Mouse (Mus musculus) hindbrain, embryonic 11.5 days (tissue): Measurements from ENCODE around the gene Pigl. TPM values are rescaled to one million over a fixed set of nuclear protein-coding genes. Genes with fewer than 3 reads are reported as not detected.

Experiments used
- ATAC-seq: fragments of 200-750 bp; cut with Nextera tagmentation; 2 replicates; pipeline ENCODE4 v1.8.0; 2017; ENCODE audit warnings: mild to moderate bottlenecking, moderate TSS enrichment, moderate library complexity; ENCODE audit not compliant: low FRiP score
- DNase-seq: peaks from one replicate; pipeline ENCODE4 v3.0.0-alpha.2; 2015; ENCODE audit warnings: low spot score
- H3K27ac ChIP-seq: fragments of 300-500 bp; sonication (generic); 2 replicates; pipeline ENCODE4 v1.5.1; 2014; ENCODE audit warnings: mild to moderate bottlenecking, low read depth, low read length
- H3K27me3 ChIP-seq: fragments of 300-500 bp; sonication (generic); 2 replicates; pipeline ENCODE4 v1.6.1; 2014; ENCODE audit warnings: mild to moderate bottlenecking, low read length, moderate library complexity, mixed read lengths; ENCODE audit not compliant: control insufficient read depth, insufficient read depth
- H3K36me3 ChIP-seq: fragments of 300-500 bp; sonication (generic); 2 replicates; pipeline ENCODE4 v1.6.1; 2014; ENCODE audit warnings: mild to moderate bottlenecking, low read length, moderate library complexity, mixed read lengths; ENCODE audit not compliant: control insufficient read depth, insufficient read depth
- H3K4me1 ChIP-seq: fragments of 300-500 bp; sonication (generic); replicated peaks from 2 replicates; pipeline ENCODE4 v1.6.1; 2014; ENCODE audit warnings: low read length, mixed read lengths; ENCODE audit not compliant: control insufficient read depth, insufficient read depth
- H3K4me2 ChIP-seq: fragments of 300-500 bp; sonication (generic); replicated peaks from 2 replicates; pipeline ENCODE4 v1.6.1; 2014; ENCODE audit warnings: mild to moderate bottlenecking, low read depth, low read length
- H3K4me3 ChIP-seq: fragments of 300-500 bp; sonication (generic); 2 replicates; pipeline ENCODE4 v1.5.1; 2014; ENCODE audit warnings: low read depth, low read length
- H3K9ac ChIP-seq: fragments of 300-500 bp; sonication (generic); 2 replicates; pipeline ENCODE4 v1.6.1; 2014; ENCODE audit warnings: low read depth, low read length
- H3K9me3 ChIP-seq: fragments of 300-500 bp; sonication (generic); 2 replicates; pipeline ENCODE4 v1.6.1; 2016; ENCODE audit warnings: low read length; ENCODE audit not compliant: control insufficient read depth
- WGBS: fragments of 180-500 bp; shearing (Covaris S2); extraction: QIAGEN DNeasy Blood & Tissue Kit; methylation state at CpG from one replicate; pipeline ENCODE4 v1.1.7; 2014; 5-methylcytosine and 5-hydroxymethylcytosine counted together
- polyA plus RNA-seq: library from polyadenylated mRNA; unstranded; fragments of >200 nt; fragmentation: Nextera tagmentation; extraction: Ambion mirVana; gene quantifications from 2 replicates; pipeline ENCODE4 v1.2.1, GENCODE M21; 2014

Pigl gene
- polyA plus RNA-seq, 1 experiment from 2014 or later, result 13.7 TPM

DNA sequence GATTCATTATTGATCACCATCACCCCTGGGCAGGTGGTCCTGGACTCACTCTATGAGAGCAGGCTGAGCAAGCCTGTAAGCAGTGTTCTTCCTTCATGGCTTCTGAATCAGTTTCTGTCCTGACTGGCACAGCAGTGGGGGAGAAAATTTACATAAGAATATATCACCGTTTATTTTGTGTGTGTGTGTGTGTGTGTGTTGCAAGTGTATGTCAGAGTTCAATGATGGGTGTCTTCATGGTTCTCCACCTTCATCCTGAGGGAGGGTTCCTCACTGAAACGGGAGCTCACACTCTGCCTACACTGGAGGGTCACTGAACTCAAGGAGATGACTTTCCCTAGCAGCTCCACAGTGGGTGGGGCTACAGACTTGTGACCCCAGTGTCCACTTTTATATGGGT lies 82.7 kb downstream of the Pigl start:
- Histone ChIP-seq H3K36me3 (no peaks in the 10 kb centered on the region), H3K4me1 (no peaks in the 10 kb centered on the region), H3K9ac (no peak overlapping the region), H3K4me2 (no peak overlapping the region), H3K27me3 (no peaks in the 10 kb centered on the region), H3K4me3 (no peak overlapping the region), H3K27ac (no peak overlapping the region), H3K9me3 (no peaks in the 10 kb centered on the region)
- no peak for DNase-seq
- ATAC-seq, result no peak
- 64% methylated on average over 2 of the region's 2 CpGs for WGBS

DNA sequence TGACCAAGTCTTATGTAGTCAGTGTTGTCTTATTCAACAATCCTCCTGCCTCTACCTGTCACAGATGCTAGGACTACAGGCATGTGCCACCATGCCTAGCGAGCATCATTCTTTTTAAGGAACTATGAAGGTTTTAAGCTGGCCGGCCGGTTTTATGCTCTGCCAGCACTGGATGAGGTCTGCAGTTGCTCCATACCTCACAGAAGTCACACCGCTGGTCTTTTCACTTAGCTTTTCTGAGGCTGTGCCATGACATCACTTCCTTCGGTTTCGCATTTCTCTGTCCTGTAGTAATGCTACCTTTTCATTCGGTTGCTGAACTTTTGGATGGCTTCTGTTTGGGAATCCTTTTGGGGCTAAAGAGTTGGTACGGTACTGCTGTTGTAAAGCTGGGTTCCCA lies 83.3 kb downstream of the Pigl start:
- Histone ChIP-seq H3K4me1 (no peaks in the 10 kb centered on the region), H3K9ac (no peak overlapping the region), H3K27ac (no peak overlapping the region), H3K4me3 (no peak overlapping the region), H3K36me3 (no peaks in the 10 kb centered on the region), H3K4me2 (no peak overlapping the region), H3K27me3 (no peaks in the 10 kb centered on the region), H3K9me3 (no peaks in the 10 kb centered on the region)
- WGBS, result 87% methylated on average over 8 of the region's 8 CpGs
- no peak for DNase-seq
- ATAC-seq, result no peak

DNA sequence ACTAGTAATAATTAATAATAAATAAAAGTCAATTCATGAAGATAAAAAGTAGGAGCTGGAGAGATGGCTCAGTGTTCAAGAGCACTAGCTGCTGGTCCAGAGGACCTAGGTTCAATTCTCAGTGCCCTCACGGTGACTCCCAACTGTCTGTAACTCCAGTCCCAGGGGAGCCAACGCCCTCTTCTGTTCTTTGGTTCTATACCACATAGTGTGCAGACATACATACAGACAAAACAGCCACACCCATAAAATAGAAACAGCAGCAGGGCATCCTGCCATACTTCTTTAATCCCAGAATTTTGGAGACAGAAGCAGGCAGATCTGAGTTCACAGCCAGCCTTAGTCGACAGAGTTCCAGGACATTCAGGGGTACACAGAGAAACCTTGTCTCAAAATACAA lies 85.7 kb downstream of the Pigl start:
- Histone ChIP-seq H3K36me3 (no peaks in the 10 kb centered on the region), H3K4me1 (no peaks in the 10 kb centered on the region), H3K9ac (no peak overlapping the region), H3K27ac (no peak overlapping the region), H3K27me3 (no peaks in the 10 kb centered on the region; the same call in 1 of the 2 replicates), H3K9me3 (no peaks in the 10 kb centered on the region), H3K4me2 (no peak overlapping the region), H3K4me3 (no peak overlapping the region)
- no peak for DNase-seq
- 91% methylated on average over 3 of the region's 3 CpGs for WGBS
- ATAC-seq, result no peak

DNA sequence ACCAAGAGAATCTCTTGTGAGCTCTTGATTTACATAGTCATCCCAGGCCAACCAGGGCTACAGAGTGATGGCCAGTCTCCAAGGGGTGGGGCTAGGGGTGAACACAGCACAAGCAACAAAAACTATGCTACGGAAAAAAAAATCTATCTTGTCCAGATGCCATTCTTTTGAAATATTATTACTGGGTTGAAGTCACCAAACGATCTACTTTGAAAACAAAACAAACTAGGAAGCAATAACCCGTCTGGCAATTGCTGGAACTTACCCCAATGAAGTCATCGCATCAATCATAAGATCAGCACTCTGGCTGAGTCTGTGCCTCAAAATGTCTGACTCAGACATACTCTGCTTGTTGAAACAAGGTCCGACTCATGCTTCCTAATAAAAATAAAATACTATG lies 91.5 kb downstream of the Pigl start:
- WGBS, result 32% methylated on average over 5 of the region's 5 CpGs

DNA sequence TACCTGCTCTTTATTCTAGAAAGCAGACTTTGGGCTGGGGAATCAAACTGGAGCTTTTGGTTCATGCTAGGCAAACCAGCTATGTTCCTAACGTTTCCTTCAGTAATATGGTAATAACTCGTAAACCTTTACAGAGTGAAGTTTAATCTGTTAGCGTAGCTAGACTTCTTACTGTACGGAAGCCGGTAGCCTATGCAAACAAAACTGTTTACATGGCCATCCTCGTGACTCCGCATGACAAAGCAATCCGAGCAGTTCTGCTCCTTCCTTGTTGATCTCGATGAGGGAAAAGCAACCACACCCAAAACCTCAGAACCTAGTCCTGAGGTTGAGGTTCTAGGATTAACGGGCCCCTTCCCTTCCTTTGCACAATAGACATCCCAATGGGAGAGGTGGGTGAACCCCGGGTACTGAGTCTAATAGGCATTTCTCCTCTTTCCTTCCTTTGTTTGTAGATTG lies 92.0 kb downstream of the Pigl start:
- DNase-seq (peak; percentile 73), ATAC-seq (no peak; the same call in 1 of the 2 replicates)
- Histone ChIP-seq H3K4me2 (peak overlapping the region; percentile 71), H3K4me3 (peak overlapping the region; percentile 76), H3K27me3 (no peaks in the 10 kb centered on the region; the same call in 1 of the 2 replicates), H3K4me1 (no peaks in the 10 kb centered on the region; the same call in 1 of the 2 replicates), H3K9ac (peak overlapping the region; percentile 96), H3K36me3 (peaks cover 2% of the 10 kb centered on the region; the same call in 1 of the 2 replicates), H3K27ac (peak overlapping the region; percentile 92), H3K9me3 (no peaks in the 10 kb centered on the region)
- 5% methylated on average over 11 of the region's 11 CpGs for WGBS

More for the DNA sequence above, 91.5 kb downstream of the Pigl start:
- Histone ChIP-seq H3K27me3 (no peaks in the 10 kb centered on the region; the same call in 1 of the 2 replicates), H3K4me2 (peak overlapping the region; percentile 71), H3K9me3 (no peaks in the 10 kb centered on the region), H3K27ac (no peak overlapping the region; the same call in 1 of the 2 replicates), H3K4me1 (no peaks in the 10 kb centered on the region; the same call in 1 of the 2 replicates), H3K9ac (peak overlapping the region; percentile 96), H3K36me3 (peaks cover 2% of the 10 kb centered on the region; the same call in 1 of the 2 replicates), H3K4me3 (peak overlapping the region; percentile 76)
- ATAC-seq (no peak), DNase-seq (peak; percentile 35)

DNA sequence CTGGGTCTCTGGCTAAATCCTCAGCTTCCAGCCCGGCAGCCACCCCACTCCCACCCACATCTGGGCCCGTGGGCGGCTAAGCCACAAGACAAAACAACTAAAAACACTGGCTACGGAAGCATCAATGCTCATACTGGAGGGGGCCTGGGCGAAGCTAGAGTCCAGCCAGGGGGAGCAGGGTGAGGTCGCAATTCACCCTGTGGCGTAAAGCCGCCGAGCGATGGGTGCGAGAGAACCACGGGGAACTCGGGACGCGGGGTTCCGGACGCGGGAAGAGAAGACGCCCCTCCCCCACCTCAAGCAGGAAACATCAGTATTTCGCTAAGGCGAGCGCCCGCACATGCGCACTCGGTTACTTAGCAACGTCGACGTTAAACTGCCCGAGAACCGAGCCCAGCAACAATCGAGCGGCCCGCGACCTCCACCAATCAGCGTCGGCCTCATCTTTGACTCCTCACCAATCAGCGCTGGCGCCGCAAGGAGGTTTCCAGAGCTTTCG lies 92.5 kb downstream of the Pigl start, which contains the start of gene Ubb:
TSS of gene Ubb (plus strand) at position 445 of the 499 bp plus-strand sequence.
- Histone ChIP-seq H3K4me2 (peak within 1 kb of the TSS; percentile 71), H3K9me3 (no peaks in the 10 kb centered on the region), H3K9ac (peak within 1 kb of the TSS; percentile 96), H3K27me3 (no peaks in the 10 kb centered on the region; the same call in 1 of the 2 replicates), H3K4me1 (no peaks in the 10 kb centered on the region; the same call in 1 of the 2 replicates), H3K36me3 (peaks cover 2% of the 10 kb centered on the region; the same call in 1 of the 2 replicates), H3K4me3 (peak within 1 kb of the TSS; percentile 76), H3K27ac (peak within 1 kb of the TSS; percentile 92)
- ATAC-seq (peak; percentile 96), DNase-seq (peak; percentile 100)
- WGBS, result 1% methylated on average over 40 of the region's 40 CpGs

DNA sequence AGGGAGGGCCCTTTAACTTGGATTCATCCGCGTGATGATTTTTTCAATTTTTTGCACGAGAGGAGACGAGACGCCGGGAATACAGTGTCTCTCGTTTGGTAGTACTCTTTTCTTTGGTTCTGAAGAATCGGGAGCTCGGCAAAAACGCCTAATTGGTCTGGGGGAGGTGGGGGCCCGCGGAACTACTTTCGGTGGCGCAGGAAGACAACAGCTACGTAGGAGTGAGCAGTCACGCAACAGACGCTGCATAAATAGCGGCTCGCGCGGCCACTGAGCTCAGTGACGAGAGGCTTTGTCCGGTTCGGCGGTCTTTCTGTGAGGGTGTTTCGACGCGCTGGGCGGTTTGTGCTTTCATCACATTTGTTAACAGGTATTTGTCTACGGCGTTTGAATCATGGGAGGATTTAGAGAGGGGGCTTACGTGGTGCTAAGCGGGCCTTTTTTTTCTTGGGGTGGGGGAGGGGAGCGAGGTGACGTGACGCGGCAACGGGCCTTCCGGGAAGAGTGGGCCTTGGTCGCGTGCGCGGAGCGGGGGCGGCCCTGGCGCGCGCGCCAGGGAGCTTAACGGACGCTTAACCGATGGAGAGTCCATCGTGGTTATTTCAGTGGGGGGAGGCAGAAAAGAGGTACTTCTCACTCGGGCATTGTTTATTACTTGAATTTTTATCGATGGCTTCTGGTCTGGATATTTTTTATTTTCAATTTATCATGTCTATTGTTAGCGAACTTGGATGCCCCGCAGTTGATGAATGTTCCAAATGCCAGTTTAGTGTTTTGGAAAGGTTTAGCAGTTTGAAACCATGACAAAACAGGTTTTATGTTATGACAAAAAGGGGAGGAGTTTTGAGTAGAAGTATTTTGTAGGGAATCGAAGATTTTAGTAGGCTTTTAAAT lies 93.2 kb downstream of the Pigl start:
- no peaks in the 10 kb centered on the region; the same call in 1 of the 2 replicates for H3K4me1 ChIP-seq
- DNase-seq (peak; percentile 92), ATAC-seq (peak; percentile 91)
- under 1% methylated on average over 58 of the region's 58 CpGs for WGBS
- no peaks in the 10 kb centered on the region for H3K9me3 ChIP-seq
- H3K36me3 ChIP-seq, result peaks cover 2% of the 10 kb centered on the region; the same call in 1 of the 2 replicates
- peak overlapping the region; percentile 88 for H3K9ac ChIP-seq
- H3K4me2 ChIP-seq, result peak overlapping the region; percentile 44
- H3K27ac ChIP-seq, result peak overlapping the region; percentile 82
- peak overlapping the region; percentile 76 for H3K4me3 ChIP-seq
- no peaks in the 10 kb centered on the region; the same call in 1 of the 2 replicates for H3K27me3 ChIP-seq

DNA sequence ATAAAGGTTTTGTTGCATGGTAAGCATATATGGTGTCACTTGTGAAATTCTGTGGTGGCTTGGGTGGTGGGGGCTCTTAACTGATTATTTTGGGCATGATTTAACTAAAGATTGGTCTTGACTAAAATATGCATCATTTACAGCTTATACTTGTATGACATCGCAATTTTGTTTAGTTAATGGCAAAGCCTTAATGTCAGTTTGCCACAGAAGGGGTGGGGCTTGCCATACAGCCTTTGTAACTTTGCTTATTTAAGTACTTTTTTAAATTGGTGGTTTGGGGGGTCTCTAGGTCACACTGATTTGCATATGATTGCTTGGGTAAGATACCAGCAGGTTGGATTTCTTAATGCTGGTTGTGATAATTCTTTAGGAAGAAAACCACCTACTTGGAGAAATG lies 94.9 kb downstream of the Pigl start:
- ATAC-seq (no peak), DNase-seq (no peak)
- peak overlapping the region; percentile 44 for H3K9ac ChIP-seq
- no peaks in the 10 kb centered on the region; the same call in 1 of the 2 replicates for H3K4me1 ChIP-seq
- peaks cover 2% of the 10 kb centered on the region; the same call in 1 of the 2 replicates for H3K36me3 ChIP-seq
- no peak overlapping the region for H3K27ac ChIP-seq
- peak overlapping the region; percentile 55 for H3K4me3 ChIP-seq
- no peaks in the 10 kb centered on the region for H3K9me3 ChIP-seq
- 44% methylated on average over 1 of the region's 1 CpGs for WGBS
- H3K4me2 ChIP-seq, result peak overlapping the region; percentile 83
- H3K27me3 ChIP-seq, result no peaks in the 10 kb centered on the region
